Mouse (Mus musculus) C2C12 (cell line): ENCODE results near the gene Hoxd13.

ENCODE experiments used
- CTCF ChIP-seq: IDR thresholded peaks from one replicate; pipeline ENCODE4 v1.5.1; 2011; ENCODE audit not compliant: control insufficient read depth, insufficient read depth, insufficient read length
- FOSL1 ChIP-seq: IDR thresholded peaks from one replicate; pipeline ENCODE4 v1.8.0; 2011; ENCODE audit warnings: mild to moderate bottlenecking, low read length; ENCODE audit not compliant: poor library complexity, insufficient read depth, severe bottlenecking
- MAX ChIP-seq: IDR thresholded peaks from one replicate; pipeline ENCODE4 v1.6.1; 2011; ENCODE audit warnings: mild to moderate bottlenecking, control low read depth
- MYOD1 ChIP-seq: IDR thresholded peaks from one replicate; pipeline ENCODE4 v1.6.1; 2011; ENCODE audit warnings: low read depth; ENCODE audit not compliant: control insufficient read depth, insufficient read length
- MYOG ChIP-seq: IDR thresholded peaks from one replicate; pipeline ENCODE4 v1.6.1; 2011; ENCODE audit not compliant: control insufficient read depth, insufficient read length; ENCODE audit errors: extremely low read depth
- USF1 ChIP-seq: IDR thresholded peaks from one replicate; pipeline ENCODE4 v1.6.1; 2011; ENCODE audit warnings: low read depth, mild to moderate bottlenecking, control low read depth, moderate library complexity

- TF ChIP-seq MYOD1 (no peak), MAX (no peak), CTCF (no peak), FOSL1 (no peak), USF1 (no peak), MYOG (no peak)
Observed at GRCm38 (mm10) chr2:74711721-74712621, 43.9 kb downstream of the Hoxd13 start, which contains the start of the genes Hoxd3 and Hoxd4.
